Mouse (Mus musculus): ENCODE results near the gene Cul5.

The Cul5 gene

DNA sequence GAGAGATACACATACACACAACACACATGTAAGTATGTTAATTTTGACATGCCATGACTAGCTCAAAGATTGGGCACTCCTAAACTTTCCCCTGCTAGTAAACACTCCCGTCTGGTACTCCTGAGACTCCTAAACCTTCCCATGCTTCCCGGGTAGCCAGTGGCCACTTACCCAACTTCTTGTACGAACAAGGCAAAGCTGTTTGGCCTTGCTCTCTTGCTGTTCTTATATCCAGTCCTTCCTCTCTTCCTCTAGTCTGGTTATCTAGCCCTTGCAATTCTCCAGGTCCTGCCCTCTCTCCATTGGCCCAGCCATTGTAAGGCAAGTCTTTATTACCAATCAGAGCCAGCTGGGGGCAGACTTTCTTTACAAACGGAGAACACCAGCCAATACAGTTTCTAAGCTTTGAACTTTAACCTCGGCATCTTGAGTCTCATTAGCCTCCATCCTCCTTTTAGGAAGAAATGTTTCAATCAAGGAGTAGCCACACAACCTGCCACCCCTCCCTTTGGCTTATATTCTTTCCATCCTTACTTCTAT is at the start of gene Cul5:
Cul5 (minus strand) TSS at position 335 of the 540 bp plus-strand sequence.
- peak; percentile 44 to 48 for DNase-seq (ENCODE audit: low spot score in 2 of 2)

DNA sequence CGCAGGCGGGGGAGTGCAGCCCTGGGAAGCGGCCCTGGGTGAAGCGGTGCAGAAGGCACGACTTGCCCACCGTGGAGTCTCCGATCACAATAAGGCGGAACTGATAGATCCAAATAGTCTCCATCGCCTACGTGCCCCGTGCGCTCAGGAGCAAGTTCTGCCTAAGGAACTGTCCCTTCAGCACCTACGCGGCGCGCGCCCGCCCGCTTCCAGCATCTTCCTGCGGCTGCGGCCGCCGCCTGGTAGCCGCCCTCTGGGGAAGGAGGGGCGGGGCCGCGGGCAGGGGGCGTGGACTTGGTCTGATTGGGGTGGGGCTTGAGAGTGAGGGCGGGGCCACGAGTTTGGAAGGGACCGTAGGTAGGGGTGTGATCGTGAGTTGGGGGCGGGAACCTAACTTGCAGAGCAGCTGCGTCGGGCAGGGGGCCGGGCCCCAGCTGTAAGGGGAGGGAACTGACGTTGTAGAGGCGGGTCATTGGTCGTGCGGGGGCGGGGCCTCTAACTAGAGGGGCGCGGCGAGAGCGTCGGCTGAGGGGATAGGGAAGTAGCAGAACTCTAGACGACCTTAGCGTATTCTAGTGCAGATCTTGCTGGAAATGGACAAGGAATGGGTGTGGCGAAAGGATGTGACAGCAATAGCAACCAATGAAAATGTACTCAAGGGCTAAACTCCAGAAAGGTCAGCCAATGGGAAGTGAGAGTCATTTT is 36.3 kb upstream of the Cul5 start, which contains the start of gene Rab39:
Rab39 (minus strand) TSS at position 241 of the 705 bp plus-strand sequence.
- peak; percentile 68 to 79 for DNase-seq (ENCODE audit: low spot score in 2 of 2)

DNA sequence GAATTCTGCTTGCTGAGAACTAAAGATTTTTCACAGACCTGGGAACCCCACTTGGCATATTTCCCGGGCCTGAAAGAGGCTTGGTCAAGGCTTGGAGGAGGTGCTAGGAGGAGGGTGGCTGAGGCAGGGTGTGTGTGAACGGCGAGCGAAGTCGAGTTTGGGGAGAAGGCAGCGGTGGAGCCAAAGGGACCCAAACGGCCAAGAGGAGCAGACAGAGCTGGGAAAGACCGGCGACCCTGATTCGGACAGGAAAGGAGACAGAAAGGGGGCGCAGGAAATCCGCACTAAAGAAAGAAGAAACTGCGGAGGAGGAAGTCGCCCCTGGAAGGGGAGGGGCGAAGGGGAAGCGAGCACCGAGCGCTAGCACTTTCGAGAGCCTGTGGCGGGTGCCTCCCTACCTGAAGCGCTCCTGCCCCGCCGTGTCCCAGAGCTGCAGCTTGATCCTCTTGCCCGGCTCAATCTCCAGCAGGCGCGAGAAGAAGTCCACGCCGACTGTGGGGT is 35.7 kb upstream of the Cul5 start:
- peak; percentile 33 for DNase-seq (ENCODE audit: low spot score in 2 of 2)

DNA sequence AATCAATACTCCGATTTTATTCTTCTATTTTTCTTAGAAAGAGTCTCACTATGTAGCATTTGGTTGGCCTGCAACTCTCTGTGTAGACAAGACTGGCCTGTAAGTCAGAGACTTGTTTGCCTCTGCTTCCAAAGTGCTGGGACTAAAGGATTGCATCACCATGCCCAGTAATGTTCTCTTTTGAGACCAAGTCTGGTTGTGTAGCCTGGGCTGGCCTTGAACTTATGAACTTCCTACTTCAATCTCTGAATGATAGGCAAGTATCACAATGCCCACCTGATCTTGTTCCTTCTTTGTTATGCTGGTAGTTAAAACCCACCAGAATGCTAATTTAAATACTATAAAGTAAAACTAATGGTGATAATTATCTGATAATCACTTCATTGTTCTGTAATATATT is 33.2 kb upstream of the Cul5 start:
- no peak for DNase-seq (ENCODE audit: low spot score in 2 of 2)

DNA sequence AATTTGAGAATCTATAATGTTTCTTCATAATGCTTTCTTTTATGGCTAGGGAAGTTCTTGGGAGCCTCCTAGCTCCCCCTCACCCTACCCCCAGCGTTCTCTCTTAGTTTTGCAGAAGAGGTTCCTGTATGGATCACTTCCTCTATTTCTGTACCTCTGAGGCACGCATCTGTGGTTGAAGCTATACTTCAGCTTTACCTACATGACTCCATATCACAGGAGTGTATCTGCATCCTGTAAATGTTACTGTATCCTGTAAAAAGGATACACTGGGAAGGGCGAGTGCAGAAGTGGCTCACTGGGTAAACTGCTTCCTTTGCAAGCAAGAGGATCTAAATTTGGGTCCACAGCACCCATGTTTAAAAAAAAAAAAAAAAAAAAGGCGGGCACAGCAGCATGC is 30.7 kb upstream of the Cul5 start:
- no peak for DNase-seq (ENCODE audit: low spot score in 2 of 2)

DNA sequence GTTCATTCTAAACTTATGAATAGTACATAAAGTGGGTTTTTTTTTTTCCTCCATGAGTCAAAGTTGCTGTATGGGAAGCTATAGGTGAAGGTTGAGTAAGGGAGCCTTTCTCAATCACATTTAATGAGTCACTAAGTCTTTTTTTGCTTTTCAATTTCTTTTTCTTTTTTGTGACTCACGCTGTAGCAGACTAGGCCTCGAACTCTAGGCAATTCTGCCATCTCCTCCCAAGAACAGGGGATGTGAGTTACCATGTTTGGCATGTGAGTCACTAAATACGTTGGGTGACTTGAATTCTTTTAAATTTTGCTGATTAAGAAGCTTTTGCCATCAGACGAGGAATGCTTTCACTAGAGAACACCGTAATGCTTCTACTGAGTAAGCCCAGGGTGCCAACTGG is 26.0 kb upstream of the Cul5 start:
- DNase-seq (ENCODE audit: low spot score in 2 of 2) = no peak

DNA sequence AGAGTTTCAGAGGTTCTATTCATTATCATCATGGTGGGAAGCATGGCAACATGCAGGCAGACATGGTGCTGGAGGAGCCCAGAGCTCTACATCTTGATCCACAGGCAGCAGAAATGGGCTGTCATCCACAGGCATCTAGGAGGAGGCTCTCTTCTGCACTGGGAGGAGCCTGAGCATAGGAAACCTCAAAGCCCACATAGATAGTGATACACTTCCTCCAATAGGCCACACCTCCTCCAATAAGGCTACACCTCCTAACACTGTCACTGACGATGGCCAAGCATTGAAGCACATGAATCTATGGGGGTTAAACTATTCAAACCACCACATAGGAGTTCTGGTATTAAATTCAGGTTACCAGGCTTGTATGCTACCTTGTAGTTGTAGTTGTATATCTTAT is 23.9 kb upstream of the Cul5 start:
- DNase-seq (ENCODE audit: low spot score in 2 of 2) = no peak

DNA sequence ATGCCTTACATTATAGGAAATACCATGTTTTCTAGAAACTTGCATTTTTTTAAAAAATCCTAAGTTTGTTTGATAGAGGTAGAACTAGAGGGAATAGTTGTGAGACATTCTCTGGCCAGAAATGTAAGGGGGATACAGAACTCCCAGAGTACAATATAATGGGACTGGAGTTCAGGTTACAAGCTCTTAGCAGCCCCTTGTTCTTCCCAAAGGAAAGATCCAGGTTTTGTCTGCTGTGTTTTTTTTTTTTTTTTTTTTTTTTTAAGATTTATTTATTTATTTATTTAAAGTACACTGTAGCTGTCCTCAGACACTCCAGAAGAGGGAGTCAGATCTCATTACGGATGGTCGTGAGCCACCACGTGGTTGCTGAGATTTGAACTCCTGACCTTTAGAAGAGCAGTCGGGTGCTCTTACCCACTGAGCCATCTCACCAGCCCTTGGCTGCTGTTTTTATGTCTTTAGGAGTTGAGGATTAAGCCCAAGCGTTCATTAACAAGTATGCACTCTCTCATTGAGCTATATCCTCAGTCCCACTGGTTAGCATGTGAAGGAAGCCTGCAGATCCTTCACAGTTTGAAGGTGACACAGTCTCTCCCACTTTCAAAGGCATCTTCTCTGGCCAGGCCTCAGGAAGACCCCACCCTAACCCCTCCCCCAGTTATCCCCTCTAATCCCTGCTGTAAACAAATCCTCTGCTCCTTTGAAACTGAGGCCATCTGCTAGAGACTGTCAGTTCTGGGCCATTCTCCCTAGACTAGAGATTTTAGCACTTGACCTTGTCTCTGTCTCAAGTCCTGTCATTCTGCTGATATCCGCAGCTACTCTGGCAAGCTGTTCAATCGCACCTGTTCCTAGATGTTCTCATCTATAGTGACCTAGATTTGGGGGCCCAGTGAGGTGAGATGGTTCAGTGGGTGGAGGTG is 22.2 kb upstream of the Cul5 start:
- no peak for DNase-seq (ENCODE audit: low spot score in 2 of 2)

DNA sequence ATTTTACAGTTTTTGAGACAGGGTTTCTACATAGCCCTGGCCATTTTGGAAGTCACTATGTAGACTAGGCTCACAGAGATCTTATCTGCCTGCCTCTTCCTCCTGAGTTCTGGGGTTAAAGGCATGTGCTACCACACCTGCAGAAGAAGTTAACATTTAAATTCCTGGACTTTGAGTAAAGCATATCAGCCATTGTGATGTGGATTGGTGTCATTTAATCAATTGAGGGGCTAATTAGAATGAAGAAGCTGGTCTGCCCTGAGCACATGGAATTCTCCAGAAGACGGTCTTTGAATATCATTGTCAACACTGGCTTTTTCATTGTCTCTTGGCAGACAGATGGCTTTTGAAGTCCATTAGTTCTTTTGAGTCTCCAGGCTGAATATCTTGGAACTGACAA is 11.0 kb upstream of the Cul5 start:
- DNase-seq (ENCODE audit: low spot score in 2 of 2) = no peak

DNA sequence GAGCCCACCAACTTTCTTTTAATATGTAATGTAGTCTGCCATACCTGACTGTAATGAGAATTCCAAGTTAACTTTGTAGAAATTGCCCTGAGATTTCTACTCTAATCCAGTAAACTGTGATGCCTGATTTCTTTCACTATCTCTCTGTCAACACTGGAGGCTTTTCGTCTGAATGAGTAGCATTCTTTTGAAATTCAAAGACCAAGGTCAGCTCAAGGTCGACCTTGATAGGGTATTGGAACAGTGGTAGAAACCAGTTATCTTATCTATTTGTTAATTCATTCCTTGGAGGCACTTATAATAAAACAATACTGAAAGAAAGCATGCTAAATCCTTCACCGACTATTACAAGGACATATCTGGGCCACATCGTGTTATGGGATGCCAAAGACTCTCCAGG is 7.1 kb upstream of the Cul5 start:
- DNase-seq (ENCODE audit: low spot score in 2 of 2) = no peak

DNA sequence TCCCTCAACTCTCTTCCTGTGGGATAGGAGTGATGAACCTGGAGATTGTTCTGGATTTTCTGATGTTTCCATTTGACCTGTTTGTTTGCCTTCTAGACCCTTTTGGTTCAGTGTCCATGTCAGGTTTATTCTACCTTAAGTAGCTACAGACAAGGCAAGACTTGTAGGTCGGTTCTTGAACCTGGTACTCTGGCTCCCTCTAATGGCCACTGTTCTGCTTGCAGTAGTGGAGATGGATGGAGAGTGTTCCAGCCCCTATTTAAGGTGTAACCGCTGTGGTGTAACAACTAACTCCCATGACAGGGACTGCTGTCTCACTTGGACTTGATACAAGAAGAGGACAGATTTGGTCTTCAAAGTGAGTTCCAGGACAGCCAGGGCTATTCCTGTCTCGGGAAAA is 3.8 kb upstream of the Cul5 start:
- DNase-seq (ENCODE audit: low spot score in 2 of 2) = peak; percentile 85 to 89

DNA sequence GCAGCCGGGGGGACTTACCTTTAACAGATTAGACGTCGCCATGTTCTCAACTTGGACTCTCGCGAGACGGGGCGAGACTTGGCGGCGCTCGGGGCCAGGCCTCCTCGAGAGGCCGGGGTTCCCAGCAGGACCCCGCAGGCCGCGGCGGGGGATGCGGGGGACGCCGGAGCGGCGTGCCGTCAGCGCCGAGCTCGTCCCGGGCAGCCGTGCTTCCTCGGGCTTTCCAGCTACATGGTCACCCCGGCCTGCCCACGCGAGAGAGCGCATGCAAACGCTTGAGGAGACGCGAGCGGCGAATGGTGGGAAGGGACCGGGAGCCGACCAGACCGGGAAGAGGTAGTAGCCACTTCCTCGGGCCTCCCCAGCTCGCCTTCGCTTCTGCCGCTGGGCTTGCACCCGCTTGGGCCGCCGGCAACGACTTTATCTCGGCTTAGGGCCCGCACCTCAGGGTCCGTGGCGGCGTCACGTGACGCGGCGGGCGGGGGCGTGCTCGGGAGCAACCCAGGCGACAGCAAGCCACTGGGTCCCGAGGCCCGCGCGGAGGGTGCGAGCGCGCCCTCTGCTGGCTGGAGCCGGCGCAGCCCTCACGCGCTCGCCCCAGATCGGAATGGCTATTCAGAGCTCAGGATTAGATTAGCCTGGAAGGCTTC is 2.7 kb downstream of the Cul5 start:
- peak; percentile 88 to 94 for DNase-seq (ENCODE audit: low spot score in 2 of 2)

DNA sequence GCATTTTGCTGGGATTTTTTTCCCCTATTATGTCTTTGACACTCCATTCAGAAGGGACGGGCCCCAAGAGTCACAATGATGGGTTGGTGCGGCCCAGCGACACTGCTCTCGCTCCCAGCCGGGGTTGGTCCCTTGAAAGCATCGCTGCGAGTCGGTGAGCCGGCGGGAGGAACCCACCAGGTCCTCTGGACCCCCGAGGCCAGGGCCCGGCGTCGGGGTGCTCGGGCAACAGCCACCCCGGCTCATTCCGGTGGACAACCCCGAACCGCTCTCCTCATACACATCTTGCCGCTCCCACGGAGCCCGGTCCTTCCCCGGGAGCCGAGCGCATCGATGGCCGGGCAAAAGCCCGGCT is 3.2 kb downstream of the Cul5 start:
- no peak for DNase-seq (ENCODE audit: low spot score in 2 of 2)

DNA sequence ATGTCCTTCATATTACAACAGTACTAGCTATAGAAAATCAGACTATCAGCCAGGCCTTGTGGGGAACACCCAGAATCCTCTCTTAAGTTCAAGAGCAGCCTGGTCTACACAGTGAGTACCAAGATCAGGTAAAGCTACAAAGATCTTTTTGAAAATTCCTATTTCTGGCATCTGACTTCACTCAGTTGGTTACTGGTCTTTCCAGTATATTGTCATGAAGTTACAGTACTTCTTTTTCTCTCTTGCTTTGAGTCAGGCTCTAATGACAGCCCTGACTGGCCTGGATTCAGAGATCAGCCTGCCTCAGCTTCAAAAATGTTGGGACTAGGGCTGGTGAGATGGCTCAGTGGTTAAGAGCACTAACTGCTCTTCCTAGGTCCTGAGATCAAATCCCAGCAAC is 4.4 kb downstream of the Cul5 start:
- no peak for DNase-seq (ENCODE audit: low spot score in 2 of 2)

DNA sequence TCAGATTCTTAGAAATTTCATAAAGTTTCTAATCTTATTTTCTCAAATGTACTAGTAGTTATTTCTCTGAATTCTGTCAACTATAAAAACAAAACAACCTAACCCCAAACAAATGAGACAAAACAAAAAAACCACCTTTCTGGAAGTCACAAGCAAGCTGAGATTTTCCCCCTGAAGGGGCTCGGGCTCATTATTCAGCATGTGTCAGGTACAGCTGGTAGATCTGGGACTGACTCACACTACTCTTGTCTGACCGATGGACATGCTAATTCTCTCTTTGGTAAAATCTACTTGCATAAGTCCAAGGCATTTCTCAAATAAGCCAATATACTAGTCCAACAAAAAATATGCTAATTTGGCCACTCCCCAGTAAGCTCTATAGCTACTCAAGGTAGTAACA is 5.0 kb downstream of the Cul5 start:
- no peak for DNase-seq (ENCODE audit: low spot score in 2 of 2)

DNA sequence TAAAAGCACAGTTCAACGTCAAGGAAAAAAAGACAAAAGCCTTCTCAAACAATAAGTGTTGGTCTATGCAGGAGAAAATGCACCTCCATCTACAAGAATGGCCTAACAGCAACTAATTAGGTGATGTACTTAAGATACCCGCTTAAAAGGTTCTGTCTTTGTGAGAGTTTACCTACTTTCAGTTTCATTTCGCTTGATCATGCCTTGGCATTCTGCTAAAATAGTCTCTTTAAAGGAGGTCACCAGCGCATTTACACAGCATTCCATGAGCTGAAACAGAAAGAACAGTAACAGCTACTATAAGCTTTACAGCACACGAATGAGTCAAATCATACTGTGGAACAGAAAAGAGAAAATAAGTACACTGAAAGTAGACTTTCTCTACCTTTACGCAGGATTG is 35.0 kb downstream of the Cul5 start:
- no peak for DNase-seq (ENCODE audit: low spot score in 2 of 2)

DNA sequence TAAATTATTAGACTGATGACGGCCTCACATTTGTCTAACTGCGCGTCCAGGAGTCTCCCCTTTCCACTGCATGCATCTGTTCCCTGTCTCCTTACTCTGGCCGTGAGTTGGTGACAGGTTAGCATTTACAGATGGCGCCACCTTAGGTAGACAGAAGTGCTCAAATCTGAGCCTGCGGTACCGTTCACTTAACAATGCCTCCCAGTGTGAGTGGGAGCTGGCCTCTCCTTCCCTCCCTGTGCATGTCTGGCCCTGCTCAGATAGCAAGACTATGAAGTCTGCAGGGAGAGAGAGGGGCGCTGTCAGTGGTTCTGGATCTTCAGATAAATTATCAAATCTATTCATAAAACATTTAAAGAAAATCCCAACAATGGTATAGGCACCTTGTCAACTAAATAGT is 54.6 kb downstream of the Cul5 start:
- DNase-seq (ENCODE audit: low spot score in 2 of 2) = no peak

DNA sequence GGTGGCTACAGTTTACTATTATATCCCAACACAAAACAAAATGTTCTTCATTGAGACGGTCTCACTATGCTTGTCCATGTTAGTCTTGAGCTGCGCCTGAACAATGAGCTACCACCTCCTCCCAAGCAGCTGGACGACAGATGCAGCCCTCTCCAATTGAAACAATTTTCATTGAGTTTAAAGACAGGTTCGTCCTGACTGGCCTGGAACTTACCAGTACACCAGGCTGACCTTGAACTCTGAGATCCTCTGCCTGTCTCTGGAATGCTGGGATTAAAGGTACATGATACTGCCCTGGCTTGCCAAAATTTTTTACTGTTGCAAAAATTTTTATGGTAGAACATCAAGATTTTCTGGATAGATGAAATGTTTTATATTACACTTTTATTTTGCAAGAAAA is 55.5 kb downstream of the Cul5 start:
- no peak for DNase-seq (ENCODE audit: low spot score in 2 of 2)

DNA sequence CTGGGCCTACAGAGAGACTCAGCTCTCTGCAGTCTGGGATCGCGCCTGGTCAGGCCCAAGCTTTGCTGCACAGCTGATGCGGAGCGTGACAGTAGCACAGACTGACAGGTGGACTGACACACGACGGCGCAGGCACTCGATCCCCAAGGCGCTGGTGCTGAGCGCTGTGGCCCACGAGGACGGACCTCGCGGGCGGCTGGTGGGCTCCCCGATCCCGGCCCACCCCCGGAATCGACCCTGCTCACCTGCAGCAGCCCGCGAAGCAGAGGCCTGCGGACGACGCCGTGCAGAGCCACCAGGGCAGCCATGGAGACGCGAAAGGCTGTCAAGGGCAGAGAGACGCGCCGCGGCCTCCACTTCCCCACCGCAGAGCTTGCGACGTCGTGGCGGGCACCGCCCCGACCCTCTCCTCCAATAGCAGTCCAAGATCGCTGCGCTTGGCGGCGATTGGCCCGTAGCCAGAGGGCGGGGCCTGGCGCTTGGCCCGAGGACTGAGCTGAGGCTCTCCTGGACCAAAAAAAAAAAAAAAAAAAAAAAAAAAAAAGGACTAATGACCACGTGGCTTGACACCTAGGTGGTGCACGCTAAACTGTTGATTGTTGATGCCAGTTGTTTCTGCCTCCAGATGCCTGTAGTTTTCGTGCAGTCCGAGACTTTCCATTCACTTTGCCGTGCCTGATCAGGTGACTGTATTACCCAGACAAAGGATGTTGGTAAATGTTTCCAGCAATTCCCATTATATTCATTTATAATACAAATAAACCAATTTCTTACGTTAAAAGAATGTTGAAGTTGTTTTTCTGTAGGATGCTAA is 59.6 kb downstream of the Cul5 start, which contains the start of gene Acat1:
Acat1 (minus strand) TSS at position 415 of the 814 bp plus-strand sequence.
- DNase-seq (ENCODE audit: low spot score in 2 of 2) = peak; percentile 92 to 95

DNA sequence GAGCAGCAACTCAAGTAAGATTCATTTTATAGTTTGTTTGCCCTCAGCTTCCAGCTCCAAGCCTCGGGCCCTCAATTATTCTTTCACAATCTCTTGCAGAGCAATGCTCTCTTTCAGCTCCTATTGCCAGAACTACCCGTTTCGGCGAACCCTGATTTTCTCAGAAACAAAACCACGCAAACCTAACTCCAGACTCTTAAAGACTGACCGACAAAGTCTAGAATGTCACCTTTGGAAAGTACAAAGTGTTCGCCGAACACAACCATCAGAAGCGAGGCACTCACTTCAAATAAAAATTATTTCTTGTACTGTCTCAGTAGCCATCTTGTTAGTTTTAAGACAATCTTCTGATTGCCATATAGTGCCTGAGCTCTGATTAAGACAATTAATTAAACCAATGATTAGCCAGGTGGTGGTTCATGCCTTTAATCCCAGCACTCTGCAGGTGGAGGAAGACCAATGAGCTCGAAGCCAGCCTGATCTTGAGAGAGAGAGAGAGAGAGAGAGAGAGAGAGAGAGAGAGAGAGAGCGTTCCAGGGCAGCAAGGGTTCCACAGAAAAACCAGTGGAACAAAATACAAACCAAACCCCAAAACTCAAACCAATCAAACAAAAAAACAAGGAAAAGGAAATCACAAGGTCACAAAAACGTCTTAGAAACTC is 60.4 kb downstream of the Cul5 start:
- DNase-seq (ENCODE audit: low spot score in 2 of 2) = peak in 1 of 2 experiments; percentile 20

DNA sequence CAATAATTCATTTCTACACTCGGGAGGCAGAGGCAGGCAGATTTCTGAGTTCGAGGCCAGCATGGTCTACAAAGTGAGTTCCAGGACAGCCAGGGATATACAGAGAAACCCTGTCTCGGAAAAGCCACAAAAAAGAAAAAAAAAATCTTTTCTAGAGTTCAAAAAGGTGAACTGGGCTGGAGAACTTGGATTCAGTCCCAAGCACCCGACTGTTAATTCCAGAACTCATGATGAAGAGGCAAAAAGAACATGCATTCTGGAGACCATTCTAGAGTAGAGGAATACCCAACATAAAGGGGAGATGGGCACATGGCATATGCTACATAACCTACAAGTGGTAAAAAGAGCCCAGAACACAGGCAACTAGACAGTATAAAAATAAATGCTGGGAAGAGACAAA is 62.0 kb downstream of the Cul5 start:
- no peak for DNase-seq (ENCODE audit: low spot score in 2 of 2)

Data from right cerebral cortex, adult 2 months (tissue).